Mouse (Mus musculus) testis, postnatal 10 days (tissue): ENCODE measurements around the gene Anp32e.
A peak's percentile ranks its signal among the peaks of the same experiment; 100 is the strongest.
"Not testable (repeated sequence)": the region's sequence is repeated elsewhere in the genome, so short reads cannot be mapped to it uniquely, and the experiment has no call there.

ENCODE experiments used
- DNase-seq: peaks from one replicate; pipeline ENCODE4 v3.0.0; 2021; ENCODE audit warnings: low spot score

Anp32e gene

DNA sequence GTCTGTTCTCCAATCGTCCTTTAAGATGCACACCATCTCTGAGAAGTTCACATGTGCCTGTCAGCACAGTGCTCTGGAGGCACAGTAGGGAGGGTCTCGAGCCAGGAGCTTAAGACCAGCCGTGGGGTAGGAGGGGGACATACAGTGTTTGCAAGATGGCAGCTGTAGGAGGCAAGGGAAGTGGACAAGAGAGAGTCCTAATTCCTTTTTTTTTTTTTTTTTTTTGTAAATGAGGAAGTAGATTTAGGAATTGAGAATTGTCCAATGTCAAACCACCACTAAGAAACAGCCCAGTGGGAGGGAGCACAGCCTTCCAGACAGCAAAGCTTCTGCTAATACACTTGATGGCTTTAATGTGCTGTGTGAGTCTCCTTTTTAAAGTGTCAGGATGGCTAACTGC, 48.0 kb downstream of the Anp32e start:
- DNase-seq = no peak

DNA sequence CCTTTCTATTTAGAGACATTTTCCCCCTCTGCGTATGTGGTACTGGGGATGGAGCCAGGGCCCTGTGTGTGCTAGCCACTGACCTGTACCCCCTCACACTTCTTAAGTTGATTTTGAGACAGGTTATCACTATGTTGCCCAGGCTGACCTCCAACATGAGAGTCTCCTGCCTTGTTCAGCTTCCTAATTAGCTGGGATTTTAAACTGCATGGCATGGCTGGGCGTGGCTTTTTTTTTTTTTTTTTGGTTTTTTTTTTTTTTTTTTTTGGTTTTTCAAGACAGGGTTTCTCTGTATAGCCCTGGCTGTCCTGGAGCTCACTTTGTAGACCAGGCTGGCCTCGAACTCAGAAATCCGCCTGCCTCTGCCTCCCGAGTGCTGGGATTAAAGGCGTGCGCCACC, 48.5 kb downstream of the Anp32e start:
- DNase-seq = not testable (repeated sequence)

DNA sequence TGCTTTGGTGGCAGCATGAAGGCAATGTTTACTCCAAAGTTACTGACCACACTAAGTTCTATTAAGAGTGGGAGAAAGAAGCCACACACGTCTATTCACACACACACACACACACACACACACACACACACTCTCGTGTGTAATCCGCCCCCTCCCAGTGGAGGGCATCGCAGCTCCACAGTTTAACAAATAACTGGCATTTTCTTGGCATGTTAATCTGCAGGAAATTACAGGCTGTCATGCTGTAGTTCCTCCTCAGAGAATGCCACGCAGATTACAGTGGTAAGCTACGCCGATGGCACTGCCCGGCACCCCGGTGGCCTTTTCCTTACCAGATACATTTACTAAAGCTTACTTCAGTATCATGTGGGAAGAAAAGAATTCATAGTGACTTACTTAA, 49.2 kb downstream of the Anp32e start:
- DNase-seq = no peak

DNA sequence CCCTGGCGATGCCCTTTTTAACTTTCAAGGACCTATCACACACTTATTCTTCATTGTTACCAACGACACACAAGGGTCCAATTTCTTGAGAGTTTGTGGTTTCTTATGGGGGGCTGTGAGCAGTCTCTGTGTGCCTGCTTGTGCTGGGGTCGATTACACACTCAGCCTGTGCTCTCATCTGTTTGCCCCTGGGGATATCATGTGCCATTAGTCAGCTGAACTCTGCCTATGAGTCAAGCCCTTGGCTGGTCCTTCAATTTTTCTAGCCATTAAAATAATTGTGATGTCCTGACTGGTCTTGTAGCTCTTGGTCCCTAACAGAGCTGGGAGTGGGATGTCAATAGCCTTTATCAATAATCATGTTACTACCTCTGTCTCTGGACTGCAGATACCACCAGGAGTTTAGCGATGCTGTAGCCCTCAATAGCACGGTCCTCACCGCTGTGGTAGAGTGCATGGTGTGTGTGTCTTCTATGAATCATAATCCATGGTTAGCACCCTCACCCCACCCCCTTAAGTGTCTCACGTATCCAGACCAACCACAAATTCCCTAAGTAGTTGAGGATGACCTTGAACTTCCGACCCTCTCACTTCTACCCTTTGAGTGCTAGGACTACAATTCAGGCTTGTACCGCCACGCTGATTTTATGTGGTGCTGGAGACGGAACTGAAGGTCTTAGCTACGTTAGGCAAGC, 51.4 kb downstream of the Anp32e start:
- no peak for DNase-seq

DNA sequence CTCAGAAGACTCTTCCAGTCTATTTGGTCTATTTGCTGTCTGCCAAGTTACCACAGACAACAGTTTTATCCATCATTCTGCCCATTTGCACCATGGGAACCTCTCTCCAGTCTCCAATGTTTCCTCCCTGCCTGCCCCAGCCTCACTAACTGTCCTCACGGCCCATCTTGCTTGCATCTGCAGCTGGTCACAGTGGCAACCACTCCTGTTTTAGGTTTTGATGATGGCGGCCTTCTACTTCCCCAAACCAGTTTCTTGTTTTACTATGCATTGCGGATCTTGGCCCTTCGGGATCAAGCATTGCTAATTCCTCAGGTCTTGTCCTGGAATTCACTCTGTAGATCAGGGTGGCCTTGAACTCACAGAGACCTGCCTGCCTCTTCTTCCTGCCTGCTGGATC, 53.1 kb downstream of the Anp32e start:
- DNase-seq = no peak

DNA sequence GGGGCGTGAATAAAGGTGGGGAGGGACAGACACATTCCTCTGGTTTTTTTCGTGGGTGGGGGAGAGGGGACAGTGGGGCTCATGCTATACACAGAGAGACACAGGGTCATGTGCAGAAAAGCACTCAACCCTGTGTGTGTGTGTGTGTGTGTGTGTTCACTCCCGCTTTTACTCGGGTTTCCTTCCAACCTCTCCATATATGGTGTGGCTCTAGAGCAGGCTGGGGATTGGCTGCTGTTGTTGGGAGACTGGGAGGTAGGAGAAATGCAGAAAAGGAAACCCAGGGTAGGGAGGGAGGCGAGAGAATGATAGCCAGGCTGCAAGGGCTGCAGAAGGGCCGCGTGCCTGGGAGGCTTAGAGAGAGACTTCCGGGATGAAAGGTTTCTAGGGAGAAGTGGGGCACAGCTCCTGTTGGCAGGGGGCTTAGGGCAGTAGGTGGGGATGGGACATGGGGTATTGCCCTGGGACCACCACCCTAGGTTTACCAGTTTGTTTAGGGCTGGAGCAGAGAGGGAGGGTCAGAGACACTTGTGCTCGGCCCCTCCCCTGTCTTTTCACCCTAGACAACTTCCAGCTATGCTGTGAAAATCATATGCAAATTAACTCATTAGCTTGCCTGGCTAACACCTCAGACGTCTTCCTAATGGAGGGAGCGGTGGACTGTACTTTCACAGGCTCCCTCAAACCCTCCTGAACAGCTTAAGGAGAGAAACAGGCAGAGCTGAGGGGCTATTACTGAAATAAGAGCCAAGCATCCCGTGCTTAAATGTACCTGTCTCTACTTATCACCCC, 56.4 kb downstream of the Anp32e start:
- DNase-seq = peak; percentile 66

DNA sequence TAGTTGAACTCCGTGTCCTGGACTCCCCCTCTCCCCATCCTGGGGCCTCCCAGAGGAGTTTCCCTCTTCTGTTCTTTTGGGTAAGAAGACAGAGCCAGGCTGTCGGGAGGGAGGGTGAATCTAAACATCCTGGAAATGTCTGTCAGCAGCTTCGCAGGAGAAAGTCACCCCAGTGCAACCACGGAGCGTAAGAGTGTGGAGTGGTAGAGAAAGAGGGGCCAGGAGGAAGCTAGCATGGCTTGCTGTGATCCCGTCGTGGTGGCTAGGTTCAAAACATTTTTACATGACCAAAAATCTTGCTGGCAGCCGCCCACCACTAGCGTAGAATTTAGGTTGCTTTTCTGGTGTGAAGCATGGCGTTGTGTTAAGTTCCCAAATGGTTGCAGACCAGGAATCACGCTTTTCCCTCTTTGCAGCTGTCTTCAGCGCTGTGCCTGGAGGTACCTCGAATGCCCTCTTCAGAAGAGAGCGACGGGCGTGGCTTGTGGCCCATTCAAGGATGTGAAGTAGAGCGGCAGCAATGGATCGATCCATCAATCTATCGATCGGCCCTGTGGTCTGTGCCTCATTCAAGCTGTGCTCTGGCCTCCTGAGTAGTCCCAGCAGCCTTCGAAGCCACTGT, 57.1 kb downstream of the Anp32e start:
- DNase-seq = peak; percentile 77

DNA sequence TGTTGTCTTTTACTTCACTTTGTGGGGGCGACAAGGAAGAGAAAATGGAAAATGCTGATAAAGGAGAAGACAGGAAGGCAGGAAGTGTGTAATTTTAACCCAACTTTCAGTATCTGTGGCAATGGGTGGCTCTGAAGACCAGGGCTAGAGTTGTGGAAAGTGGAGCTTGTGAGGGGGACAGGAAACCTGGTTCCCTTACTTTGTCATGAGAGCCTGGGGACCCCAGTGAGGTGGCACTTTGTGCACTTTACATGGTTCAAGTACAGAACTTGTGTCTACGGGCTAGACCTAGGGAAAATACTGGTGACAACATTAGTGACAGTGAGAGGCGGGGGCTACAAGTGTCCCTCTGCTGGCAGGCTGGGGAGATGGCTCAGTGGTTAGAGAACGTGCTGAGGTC, 57.9 kb downstream of the Anp32e start:
- no peak for DNase-seq

DNA sequence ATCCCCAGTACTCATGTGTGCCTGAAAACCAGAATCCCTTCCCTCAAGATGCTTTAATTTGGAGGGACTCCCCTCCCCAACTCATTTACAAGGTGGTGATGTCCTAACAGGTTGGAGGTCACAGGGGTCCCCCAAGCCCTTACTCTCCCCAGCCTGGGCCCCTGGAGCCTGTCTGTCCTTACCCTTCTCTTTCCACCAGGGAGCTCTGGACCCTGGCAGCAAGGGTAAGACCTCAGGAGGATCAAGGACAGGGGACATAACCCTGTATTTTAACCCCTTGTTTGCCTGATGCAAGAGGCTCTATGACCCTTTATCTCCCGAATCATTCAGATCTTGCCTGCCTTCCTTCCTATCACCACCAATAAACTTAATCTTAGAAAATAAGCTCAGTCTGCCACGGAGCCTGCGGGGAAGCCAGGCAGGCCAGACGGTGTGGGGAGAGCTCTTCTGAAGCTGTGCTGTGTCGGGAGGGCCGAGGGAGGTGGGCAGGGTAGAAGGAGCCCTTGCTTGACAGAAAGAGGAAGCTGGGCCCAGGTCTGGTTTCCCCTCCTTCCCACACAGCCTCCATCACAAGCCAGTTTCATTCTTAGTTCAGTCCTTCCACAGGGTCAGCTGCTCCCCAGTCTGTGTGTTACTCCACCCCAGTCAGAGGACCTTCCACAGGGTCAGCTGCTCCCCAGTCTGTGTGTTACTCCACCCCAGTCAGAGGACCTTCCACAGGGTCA, 58.5 kb downstream of the Anp32e start:
- no peak for DNase-seq

DNA sequence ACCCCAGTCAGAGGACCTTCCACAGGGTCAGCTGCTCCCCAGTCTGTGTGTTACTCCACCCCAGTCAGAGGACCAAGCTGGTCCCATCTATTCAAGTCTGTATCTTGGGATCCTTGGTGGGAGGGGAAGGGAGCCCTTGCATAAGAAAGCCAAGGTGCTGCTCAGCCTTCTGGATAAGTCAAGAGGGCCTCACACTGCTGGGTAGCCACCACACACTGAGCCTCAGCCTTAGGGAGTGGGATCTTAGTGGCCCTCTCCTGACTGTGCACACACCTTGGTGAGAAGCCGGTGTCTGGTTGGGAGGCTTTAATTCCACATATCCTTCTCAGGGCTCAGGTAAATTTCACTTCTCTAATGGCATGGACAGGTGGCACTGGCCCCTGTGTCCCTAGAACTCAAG, 59.1 kb downstream of the Anp32e start:
- no peak for DNase-seq

DNA sequence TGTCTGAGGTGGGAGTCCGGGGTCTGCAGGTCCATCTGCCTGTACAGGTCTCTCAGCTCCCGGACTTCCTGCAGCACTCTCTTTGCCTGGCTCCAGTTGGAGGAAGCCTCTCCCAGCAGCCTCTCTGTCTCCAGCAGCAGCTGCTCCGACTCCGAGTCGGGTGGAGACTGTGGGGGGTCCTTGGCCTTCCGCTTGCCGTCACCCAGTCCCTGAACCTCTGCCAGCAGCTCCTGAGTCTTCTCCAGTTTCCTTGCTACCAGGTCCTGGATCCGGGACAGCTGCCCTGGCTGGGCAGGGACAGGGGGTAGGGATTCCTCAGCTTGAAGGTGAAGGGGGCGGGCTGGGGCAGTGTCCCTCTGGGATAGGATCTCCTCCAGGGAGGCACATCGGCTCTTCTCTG, 59.9 kb downstream of the Anp32e start:
- peak; percentile 83 for DNase-seq

DNA sequence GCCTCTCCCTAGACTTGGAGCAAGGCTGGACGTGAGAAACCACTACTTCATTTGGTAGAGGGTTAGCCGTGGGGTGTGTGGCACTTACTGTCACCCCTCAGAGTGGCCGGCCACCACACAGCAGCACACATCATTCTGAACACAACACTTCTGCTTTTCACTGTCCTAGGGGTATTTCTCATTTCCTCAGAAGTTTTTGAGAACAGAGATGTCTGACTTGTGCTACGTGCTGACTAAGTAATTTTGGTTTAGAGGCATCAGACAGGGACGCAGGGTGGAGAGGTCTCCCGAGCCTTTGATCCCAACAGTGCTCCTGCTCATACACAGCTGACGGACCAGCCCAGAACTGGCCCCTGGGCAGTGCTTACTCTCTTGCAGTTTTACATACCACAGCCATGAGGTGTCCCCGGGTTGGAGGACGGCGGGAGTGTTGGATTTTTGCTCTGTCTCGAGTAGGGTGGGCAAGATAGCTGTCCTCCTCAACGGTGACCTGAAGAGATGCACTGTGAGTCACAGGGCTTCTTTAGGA, 61.4 kb downstream of the Anp32e start:
- DNase-seq = no peak

DNA sequence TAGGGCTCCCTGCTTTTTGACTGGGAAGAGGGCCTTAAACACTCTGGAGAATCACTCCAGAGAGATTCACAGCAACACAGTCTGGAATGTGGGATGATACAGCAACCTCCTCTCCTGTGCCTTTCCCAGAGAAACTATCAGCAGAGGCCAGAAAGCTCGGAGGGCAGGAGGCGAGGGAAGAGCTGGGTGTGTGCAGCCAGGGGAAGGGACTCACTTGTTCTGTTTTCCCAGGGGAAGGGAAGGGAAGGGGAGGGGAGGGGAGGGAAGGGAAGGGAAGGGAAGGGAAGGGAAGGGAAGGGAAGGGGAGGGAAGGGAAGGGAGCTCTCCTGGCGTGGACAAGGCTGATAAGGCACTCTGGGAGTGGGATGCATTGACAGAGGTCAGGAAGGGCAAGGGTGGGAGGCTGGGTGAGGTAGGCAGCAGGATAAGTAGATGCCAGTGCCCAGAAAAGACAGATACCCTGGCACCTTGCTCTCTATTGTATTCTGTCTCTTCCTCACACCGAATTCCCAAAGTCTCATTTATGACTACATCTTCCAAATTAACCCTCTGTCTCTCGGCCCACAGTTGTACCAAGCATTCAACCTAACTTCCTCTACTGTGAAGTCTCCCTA, 64.1 kb downstream of the Anp32e start:
- DNase-seq = no peak

DNA sequence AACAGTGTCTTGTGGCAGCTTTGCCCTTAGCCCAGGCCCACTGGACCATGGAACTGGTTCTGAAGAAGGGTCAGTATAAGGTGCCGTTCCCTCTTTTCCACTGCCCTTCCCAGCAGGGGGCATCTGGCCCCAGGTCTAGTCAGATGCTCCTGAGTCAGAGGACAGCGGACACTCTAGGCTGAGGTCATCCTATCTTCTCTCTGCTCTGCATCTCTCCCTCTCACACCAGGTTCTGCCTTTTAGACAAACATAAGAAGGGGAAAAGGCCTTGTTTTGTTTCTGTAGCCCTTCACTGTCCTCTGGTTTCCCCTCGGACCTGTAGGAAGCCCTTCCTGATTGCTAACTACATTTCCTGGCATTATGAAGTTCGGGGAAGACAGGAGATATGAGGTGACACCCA, 64.8 kb downstream of the Anp32e start:
- DNase-seq = no peak

DNA sequence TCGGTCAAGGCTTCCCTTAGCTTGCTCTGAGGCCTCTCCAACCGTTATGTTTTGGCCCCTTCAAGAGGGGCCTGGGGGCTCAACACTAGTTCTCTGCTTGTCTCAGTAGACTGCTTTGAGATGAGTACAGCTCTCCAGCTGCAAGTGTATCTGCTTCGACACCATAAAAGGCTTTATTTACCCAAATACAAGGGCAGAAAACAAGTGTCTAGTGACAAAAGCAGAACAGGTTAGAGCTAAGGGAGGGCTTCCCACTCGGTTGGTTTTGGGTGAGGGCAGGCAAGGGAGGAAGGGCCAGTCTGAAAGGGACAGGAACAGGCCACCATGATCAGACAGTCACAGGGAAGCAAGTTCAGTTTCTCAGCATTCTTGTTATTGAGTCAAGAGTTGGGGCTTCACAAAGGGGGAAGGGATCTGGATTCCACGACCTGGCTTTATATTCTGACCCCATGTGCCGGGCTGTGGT, 65.4 kb downstream of the Anp32e start:
- DNase-seq = no peak

DNA sequence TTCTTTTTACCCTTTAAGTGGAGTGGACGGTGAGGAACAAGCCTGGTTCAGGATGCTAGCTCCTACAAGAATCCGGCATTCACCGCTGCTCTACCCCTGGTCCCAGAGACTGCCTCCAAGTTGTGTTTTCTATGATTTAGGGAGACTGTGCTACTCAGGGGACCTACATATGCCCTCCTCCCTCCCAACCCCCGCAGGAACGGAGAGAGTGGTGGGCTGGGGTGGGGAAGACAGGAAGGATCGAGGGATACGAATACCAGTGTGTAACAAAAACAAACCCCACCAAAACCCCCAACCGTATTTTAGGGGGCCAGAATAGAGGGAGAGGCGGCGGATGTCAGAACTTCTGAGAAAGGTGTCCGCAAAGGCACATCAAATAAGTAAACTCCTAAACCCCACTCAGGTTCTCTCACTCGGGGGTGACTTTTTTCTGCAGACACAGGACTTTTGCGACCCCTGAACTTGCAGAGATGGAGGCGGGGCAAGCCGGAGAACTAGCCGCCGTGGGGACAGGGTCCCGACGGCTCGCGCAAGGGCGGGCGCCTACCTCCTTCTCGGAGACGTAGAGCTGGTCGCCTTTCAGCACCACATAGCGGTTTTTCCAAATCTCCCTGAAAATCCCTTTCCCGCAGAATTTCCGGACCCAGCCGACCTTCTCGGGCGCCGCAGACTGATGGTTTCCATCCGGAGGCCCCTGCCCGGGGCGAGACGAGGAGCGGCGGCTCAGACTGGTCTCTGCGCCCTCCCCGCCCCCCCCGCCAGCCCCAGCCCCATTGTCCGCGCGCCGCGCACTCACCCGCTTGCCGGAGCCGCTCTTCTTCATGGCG, 66.1 kb downstream of the Anp32e start:
- DNase-seq = peak; percentile 73

DNA sequence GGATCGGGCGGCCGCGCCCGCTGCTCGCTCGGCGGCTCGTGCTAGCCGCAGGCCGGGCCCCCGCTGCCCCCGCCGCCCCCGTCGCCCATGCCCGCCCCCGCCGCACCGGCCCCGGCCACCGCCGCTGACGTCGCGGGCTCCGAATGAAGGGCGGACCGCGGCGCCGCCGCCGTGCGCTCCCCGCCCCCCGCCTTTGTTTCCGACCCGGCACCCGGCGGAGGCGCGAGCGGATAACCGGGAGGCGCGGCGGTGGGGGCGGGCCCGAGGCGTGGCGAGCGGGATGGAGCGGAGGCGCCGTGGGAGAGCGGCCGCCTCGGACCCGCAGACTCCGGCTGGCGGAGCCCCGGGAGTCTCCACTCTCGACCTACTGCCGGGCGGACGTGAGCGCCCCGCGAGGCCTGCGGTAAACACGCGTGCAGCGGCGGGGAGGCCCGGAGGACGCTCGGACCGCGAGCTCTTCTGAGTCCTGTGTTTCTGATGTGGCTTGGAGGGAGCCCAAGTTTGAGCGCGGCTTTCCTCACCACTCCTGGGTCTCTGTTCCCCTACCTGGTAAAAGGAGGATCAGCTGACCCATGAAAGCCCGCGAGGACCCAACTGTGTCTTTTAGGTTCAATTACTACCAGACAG, 66.9 kb downstream of the Anp32e start, which contains the start of gene Plekho1:
Gene Plekho1, minus strand, starts transcription at position 200 of the 627 bp plus-strand sequence.
- DNase-seq = peak; percentile 85

DNA sequence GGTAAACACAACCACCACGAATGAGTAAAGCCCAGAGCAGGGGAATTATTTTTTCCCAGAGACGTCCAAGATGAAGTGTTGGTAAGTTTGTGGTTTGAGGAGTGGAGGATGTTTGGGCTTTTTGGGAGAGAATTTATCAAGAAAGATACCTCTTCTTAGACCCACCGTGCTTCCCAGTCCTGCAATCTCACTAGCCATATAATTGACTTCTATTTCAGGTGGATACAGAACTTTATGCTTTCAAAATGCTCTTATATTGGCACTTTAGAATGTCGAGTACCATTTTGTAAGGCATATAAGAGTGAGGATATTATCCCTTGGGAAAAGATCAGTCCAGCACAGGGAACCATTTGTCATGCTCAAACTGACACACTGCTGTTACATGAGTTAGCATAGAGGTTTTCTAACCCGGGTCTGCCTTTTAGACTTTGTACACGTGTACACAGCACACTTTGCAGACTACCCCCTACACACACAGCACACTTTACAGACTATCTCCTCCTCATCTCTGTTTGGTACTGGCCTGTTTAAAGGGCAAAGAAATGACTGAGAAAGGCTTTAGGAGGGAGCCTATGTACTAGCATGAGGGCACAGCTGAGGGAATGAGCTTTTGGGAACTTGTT, 67.5 kb downstream of the Anp32e start:
- DNase-seq = no peak
